Mouse (Mus musculus) 3T3-L1 (cell line): ENCODE measurements at regions not wholly inside any gene's neighbourhood (a gene's known extent, or its start where the extent isn't known, plus 50 kb on each side); places are given as distances from the start of the nearest gene placed in this dataset.

Experiments
- DNase-seq: peaks from one replicate; pipeline ENCODE4 v3.0.0-alpha.2; 2015; ENCODE audit warnings: low read depth, low spot score

DNA sequence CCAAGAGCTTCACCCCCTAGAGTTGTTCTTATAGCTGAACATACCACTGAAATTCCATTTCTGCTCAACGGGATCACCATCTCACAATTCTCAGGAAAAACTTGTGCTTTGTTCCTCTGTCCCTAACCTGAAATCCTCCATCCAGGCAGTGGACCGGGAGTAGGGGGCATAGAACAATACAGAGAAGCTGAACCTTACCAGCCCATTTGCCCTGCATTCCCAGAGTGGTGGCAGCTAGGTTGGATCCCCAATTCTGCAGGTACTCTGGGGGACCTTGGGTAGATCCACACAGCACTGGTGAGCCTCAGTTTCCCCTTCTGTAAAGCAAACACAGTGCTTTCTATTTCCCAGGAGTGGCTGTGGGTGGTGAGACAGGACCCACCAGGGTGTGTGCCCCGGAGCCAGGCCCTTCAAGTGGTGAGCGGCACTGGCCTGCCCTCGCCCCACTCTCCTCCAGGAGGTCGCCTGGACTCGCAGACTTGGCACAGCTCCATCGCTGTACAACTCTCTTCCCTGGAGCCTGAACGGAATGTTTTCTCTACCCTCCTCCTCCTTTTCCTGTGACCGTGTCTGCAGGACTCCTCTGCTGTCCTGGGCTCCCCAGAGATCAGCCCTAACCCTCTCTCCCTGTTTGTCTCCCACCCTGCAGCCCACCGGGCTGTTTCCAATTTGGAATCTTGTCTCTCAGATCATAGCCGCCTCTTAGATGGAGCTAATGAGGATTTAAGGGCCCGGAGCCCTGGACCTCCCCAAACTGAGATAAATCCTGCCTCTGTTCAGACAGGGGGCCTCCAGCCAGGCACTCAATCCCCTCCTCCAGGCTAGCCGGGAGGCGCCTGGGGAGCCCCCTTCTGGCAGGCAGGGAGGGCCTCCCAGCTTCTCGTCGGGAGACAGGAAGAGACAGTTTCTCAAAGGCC lies 52.3 kb upstream of the Cux1 start:
- DNase-seq = no peak

DNA sequence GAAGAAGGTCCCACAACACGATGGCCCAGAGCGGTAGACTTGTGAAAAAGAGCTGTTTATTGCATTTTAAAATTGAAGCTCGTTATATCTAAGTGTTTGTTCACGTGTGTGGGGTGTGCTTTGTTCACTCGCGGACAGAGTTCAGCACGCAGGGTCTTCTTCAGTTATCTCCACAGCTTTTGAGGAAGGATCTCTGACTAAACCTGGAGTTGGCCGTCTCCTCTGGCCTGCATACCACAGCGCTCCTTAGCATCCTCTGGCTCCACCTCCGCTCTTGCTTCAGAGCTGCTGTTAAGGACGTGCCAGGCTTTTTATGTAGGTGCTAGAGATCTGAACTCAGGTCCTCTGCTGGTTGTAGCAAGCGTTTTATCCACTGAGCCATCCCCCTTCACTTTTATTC lies 52.9 kb upstream of the Cux1 start:
- no peak for DNase-seq

DNA sequence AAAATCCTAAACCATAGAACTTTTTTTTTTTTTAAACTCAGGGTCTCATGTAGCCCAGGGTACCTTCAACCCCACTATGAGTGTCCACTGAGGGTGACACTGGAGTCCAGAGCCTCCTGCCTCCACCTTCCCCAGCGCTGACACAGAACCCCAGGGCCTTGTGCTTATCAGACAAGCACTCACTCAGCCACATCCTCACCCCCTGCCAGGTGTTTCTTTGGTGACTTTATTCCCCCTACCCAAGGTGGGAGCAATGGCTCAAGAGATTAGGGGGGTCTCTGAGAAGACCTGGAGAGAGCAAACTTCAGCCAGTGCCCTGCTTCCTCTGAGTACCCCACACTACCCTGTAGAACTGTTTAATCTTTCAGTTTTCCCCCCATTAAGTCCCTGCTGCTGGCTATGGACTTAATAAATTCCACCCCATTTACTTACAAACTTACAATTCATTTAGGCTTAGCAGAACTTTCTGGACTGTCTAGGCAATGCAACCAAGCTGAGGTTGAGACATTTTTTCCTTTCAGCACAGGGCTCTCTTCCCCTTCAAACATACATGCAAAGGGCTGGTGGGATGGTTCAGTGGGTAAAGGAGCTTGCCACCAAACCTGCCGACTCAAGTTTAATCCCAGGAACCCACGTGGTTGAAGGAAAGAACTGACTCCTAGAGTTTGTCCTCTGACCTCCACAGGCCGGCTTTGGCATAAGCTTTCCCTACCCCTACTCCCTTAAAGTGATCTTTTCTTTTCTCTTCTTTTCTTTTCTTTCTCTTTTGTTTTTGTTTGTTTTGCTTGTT lies 54.2 kb upstream of the Cux1 start:
- no peak for DNase-seq

DNA sequence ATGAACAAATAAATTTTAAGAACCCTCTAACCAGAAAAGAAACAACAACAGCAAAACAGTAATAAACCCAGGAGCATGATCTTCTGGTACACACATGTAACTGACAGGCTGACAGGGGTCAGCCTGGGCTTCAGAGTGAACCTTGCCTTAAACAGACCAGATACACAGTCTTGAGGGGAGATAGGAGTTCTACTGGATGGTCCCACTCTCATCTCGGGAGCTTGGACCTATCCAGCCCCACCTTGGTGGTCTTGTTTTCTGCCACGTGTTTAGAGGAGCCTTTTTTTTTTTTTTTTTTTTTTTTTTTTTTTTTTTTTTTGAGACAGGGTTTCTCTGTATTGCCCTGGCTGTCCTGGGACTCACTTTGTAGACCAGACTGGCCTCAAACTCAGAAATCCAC lies 54.9 kb upstream of the Cux1 start:
- DNase-seq = no peak

DNA sequence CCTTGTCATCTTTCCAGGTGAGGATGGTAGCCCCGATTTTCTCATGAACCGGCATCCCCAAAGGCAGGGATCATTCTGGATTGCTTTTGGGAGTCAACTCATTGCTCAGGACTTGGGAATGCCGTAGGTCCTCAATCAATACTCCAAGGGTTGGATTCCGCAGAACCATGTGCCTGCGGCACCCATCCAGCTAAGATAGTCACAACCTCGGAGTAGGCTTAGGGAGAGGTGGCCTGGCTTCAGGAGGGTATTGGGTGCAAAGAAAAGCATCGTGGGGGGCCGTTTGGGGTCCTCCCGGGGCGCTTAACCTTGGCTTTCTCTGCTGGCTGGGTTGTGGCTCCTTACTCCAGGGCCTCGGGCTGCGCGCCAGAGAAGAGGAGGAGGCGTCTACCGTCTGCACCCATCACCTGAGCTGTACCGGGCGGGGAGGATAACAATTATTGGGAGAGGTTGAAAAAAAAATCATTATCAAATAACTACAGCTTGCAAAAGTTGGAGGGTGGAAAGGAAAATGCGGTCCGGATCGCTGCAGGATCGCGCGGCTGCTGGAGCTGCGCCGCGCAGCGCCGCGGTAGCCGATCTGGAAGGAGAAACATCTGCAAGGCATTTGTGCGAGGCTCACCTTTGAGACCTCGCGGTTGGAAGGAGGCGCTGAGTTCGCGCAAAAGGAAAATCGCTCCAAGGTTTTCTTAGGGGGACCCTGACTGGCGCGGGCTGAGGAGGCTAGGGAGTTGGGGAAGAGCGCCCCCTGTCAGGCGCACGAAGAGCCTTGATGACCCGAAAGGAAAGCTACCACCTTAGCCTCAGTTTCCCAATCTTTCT lies 55.6 kb upstream of the Cux1 start:
- peak; percentile 93 for DNase-seq

DNA sequence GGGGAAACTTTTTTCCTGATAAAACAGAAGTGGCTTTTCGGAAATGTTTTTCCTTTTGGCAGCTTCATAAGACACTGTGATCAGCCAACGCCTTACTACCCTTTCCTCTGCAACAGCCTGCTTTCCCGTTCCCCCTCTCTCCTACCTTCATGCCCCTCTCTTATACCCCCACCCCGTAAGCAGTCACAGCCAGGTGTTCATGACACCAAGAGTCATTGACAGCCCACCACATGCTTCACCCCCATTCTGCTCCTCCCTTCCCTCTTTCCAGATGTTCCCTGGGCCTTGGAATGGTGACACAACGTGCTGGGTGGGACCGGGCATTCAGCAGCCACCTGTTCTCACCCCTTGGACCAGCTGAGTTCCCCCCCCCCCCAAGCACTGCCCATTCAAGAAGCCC lies 56.5 kb upstream of the Cux1 start:
- DNase-seq = no peak

DNA sequence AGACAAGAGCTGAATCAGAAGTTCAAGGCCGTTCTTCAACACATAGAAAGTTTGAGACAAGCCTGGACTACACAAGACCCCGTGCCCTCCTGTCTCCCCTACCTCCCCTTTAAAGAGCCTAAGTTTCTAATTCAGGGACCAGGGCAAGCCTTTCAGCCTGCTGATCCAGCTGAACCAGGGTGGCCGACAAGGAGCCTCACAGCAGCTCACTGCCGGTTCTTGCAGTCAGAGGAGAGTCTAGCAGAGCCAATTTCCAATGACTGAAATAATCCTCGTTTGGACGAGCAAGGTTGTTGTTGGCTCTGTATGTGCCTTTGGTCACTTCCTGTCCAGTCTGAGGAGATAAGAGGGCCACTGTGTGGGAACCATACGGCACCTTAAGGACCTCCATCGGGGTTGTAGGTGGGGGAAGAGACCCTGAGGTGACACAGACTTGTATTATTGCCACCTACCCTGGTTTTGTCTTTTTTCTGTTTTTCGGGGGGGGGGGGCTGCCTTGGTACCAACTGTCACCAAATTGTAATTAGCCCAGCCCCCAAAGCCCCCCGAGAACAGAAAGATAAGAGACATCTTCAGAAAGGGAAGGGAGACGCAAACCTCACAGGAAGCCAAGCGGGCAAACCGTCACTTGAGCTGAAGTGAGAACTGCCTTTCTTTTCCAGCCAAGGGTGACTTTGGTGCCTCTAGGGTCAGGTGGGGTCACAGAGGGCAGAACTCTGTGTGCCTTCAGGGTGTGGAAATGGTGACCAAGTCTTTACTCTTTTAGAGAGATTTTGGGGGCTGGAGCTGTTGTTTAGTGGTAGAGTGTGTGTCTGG lies 58.1 kb upstream of the Cux1 start:
- DNase-seq = no peak

DNA sequence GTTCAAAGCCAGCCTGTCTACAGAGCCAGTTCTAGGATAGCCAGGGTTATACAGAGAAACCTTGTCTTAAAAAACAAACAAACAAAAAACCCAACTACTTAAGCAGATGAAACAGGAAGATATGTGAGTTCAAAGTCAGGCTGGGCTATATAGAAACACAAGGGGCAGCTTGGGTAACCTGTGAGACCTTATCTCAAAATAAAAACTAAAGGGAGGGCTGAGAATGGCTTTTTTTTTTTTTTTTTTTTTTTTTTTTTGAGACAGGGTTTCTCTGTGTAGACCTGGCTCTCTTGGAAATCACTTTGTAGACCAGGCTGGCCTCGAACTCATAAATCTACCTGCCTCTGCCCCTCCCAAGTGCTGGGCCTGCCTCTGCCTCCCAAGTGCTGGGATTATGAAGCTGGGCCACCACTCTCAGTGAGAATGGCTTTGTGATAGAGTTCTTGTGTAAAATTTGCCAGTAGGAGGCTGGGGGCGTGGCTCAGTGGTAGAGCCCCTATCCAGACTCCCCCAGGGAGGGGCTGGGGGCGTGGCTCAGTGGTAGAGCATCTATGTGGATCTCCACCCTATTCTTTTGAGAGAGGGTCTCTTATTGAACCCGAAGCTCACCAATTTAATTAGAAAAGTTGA lies 59.0 kb upstream of the Cux1 start:
- no peak for DNase-seq

DNA sequence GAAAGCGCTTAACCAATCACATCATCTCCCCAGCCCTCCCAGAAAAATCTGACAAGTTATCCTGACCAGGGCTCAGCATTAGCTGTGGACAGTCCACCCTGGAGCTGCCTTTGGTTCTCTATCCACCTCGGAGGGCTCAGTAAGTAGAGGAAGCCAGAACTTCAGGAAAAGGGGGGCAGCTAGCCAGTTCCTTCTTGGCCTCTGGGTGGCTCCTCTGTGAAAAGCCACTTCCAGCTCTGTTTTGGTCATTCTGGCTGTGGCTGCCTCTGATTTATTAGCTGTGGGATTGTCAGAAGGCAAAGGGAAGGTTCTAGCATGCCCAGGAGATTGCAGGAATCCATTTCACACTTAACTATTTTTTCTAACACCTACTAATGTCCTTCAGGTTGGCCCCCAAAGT lies 59.6 kb upstream of the Cux1 start:
- no peak for DNase-seq

DNA sequence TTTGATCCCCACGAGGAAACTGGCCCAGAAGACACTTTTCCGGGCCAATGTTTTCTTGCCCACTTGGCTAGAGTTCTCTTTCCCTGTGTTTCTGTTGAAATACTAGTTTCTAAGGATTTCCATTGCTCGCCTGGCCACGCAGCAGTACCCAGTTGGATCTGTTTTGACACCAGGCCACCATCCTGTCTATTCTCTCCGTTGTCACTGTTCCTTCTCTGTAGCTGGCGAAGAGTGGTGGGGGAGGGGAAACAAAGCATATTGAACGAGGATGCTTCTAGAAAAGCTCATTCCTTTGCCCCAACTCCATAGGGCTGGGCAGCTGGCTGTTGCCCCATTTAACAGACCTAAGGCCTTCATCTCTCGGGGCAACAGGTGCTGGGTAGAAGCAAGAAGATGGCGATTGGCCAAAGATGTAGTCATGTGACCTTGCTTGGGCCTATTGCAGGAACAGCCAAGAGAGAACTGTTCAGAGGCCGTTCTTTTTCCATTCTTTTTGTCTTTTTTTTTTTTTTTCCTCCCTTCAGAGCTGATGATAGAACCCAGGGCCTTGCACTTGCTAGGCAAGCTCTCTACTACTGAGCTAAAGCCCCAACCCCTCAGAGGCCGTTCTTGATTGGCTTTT lies 60.5 kb upstream of the Cux1 start:
- DNase-seq = no peak

DNA sequence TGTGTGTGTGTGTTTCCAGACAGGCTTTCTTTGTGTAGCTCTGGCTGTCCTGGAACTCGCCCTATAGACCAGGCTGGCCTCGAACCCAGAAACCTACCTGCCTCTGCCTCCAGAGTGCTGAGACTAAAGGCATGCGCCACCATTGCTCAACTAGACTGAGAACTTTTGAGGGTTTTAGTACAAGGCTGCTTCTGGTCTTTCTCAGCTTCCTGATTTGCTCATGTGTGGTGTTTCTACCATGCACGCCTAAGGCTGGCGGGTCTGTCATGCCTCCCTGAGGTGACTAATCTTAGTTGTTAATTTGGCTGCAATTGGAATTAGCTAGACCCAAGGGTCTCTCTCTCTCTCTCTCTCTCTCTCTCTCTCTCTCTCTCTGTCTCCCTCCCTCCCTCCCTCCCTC lies 61.2 kb upstream of the Cux1 start:
- DNase-seq = no peak

DNA sequence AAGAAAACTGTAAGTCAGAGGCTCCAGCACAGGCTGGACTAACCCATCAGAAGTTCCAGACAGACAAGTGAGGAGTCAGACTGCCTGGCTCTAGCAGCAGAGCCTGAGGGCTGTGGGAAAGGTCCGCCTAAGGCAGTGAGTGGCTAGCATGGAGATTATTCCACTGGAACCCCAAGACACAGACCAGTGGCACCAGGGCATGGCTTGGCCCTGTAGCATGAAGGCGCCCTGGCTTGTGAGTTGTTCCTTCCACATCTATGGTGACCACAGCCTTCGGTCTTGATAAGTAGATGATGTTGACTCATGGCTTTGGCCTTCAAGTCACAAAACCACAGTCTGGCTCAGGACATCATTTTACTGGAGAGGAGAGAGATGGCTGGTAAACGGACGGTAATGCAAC lies 60.7 kb upstream of the Myl10 start:
- DNase-seq = peak; percentile 98

DNA sequence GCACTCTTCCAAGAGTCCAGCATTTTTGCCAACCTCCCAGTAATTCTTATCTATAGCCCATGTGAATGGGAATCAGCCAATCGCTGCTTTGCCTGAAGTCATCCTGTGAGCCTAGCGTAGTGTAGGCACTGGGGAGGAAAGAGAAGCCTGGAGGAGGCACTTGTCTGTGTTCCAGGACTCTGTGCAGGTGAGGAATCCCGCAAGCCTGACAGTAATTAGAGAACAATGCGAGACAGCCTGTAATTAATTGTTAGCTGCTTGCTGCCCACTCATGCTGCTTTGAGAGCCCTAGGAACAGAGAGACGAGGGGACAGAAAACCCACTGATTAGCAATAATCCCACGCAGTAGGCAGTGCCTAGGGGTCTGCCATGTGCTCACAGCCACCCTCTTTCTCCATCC lies 59.0 kb upstream of the Myl10 start:
- no peak for DNase-seq

DNA sequence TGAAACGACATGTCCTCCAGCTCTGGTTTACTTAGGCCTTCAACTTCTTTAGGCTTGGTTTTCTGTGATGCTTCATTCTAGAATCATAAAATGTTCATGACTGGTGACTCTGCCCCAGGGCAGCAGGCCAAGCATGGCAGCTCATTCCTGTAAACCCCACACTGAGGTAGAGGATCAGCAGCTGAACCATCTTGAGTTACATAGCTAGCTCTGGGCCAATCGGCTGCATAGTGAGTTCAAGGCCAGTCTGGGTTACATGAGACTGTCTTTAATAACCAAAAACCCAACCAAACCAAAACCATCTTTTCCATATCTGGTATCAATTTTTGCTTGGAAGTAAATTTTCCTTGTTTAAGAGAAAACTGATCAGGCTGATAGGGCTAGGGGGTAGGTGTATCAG lies 57.8 kb upstream of the Myl10 start:
- DNase-seq = peak; percentile 24

DNA sequence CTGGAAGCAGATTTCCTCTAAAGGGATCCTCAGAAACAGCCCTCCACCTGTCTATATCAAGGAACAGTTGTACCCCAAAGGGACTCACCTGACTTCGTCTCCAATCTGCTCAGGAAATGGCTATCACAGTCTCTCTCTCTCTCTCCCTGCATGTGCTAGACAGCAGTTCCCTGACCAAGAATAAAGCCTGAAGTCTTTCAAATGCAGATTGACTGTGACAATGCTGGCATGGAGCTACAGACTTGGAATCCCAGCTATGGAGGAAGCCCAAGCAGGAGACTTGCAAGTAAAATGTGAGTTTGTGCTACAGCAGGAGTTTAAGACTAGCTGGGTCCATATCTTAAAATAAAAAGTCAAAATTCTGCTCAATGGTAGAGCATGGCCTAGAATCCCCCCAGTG lies 56.5 kb upstream of the Myl10 start:
- DNase-seq = no peak

DNA sequence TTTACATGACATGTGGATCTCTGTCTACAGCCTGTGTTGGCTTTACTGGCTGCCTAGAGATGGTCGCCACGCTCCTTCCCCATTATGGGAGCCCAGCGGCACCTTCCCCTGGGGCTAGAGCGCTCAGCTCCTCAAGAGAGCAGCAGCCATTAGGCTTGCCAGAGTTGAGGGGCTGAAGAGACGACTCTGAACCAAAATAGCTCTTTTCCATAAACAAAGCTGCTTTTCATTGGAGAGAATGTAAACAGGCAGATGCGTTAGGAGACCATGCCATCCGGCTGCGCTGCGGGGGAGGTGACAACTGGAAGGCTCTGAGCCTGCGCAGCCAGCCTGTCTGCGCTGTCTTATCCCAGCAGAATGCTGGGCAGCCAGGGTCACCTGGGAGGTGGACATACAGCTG lies 55.1 kb upstream of the Myl10 start:
- DNase-seq = no peak

DNA sequence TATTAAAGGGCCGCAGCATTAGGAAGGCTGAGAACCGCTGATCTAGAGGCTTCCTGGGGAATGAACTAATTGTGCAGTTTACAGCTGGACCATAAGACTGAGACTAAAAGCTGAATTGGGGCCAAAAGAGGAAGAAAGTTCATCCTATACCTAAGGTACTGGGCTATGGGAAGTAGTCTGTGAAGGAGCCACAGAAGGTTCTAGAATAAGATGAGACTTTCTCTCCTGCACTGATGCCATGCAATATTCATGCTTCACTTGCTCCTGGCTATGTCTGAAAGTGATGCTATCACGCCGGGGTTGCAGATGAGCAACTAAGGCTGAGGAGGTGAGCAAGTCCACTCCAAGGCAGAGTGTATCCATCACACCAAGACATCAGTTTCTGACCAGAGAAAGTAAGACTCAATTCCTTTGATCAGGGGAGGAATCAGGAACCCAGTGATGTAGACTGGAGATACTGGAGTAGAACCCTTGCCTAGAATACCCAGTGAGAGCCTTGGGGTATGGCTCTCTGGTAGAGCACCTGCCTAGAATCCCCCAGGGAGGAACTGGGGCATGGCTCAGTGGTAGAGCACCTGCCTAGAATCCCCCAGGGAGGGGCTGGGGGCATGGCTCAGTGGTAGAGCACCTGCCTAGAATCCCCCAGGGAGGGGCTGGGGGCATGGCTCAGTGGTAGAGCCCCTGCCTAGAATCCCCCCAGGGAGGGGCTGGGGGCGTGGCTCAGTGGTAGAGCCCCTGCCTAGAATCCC lies 51.9 kb upstream of the Myl10 start:
- no peak for DNase-seq

DNA sequence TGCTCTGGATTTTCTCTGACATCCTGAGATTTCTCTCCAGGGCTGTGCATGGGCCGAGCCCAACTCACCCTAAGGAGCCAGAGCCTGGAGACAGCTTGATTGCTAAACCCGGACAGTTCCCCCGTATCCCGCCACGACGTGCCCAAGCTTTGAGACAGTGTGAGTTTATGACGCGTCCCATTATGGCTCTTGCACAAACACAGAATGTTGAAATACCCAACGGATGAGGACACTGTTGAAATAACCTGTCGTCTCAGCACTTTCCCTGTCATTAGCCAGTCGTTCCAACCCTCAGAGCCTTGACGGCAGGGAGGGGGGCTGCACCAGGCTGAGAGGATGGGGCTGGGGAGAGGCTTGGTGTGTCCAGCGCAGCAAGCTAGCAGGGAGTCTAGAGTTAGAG lies 50.7 kb upstream of the Myl10 start:
- DNase-seq = no peak
